Mouse (Mus musculus): ENCODE data around the gene Olfr1046. TPM values are rescaled to one million over a fixed set of nuclear protein-coding genes. Genes with fewer than 3 reads are reported as not detected.
"Not testable (repeated sequence)": the region's sequence is repeated elsewhere in the genome, so short reads cannot be mapped to it uniquely, and the experiment has no call there.

The Olfr1046 gene
- not detected for total RNA-seq (2021)
- long read RNA-seq, experiment 1, result 0 reads
- long read RNA-seq, experiment 2, result 0 reads

GRCm38 (mm10) chr2:86219214-86219613 lies at the start of gene Olfr1046:
Olfr1046 (minus strand) TSS chr2:86219314.
- intact Hi-C loops (cut with DNase I), result no loop called here
- no peak for DNase-seq (ENCODE audit: low spot score in 2 of 2)

GRCm38 (mm10) chr2:86258228-86258627 lies 39.1 kb upstream of the Olfr1046 start, which contains the start of gene Olfr1049:
Olfr1049 (minus strand) TSS chr2:86258328.
- not testable (repeated sequence) for DNase-seq (ENCODE audit: low spot score in 2 of 2)

DNA sequence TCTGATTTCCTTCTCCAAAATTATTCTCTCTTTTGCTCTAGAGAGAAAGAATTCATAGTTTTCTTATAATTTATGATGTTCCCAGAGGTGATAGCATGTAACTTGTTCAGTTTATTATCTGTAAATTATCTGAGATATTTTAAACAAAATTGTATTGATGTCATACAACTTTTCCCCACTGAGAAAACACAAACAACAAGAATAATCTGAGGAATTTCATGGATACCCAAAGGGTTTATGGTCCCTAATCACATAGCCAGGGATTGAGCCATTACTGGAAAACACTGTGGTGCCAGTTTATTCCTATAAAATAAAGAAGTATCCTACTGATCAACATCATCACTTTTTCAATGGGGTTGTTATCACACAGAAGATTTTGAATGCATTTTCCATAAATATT lies 21.1 kb upstream of the Olfr1046 start, which contains the start of gene Olfr1048:
Olfr1048 (minus strand) TSS at position 101 of the 400 bp plus-strand sequence.
- intact Hi-C loops (cut with DNase I), result no loop called here
- DNase-seq (ENCODE audit: low spot score in 2 of 2), result no peak

More at GRCm38 (mm10) chr2:86258228-86258627, 39.1 kb upstream of the Olfr1046 start, which contains the start of gene Olfr1049:
- intact Hi-C loops (cut with DNase I), result not testable (repeated sequence)

DNA sequence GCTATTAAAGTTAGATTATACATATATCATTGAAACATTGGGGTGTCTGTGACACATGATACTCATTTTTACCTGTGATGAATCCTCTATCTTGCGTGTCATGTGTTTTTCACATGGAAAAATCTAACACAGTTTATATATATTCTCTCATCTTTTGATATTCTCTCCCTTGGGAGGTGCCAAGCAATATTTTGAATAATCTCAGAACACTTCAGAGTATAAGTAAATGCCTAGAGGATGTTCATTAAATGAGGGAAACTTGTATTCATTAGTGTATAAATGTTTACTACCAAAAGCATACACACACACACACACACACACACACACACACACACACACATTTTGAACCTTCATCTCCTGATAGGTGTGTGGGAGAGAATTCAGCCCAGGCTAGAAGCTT lies 12.2 kb upstream of the Olfr1046 start, which contains the start of gene Olfr1047:
Olfr1047 (minus strand) TSS at position 101 of the 400 bp plus-strand sequence.
- intact Hi-C loops (cut with DNase I), result no loop called here
- no peak for DNase-seq (ENCODE audit: low spot score in 2 of 2)

- intact Hi-C loops (cut with DNase I), result no loop called here
- DNase-seq (ENCODE audit: low spot score in 2 of 2), result no peak
Observed at GRCm38 (mm10) chr2:86202909-86203308, 16.2 kb downstream of the Olfr1046 start, which contains the start of gene Olfr1045. Olfr1045 (minus strand) TSS chr2:86203009.

DNA sequence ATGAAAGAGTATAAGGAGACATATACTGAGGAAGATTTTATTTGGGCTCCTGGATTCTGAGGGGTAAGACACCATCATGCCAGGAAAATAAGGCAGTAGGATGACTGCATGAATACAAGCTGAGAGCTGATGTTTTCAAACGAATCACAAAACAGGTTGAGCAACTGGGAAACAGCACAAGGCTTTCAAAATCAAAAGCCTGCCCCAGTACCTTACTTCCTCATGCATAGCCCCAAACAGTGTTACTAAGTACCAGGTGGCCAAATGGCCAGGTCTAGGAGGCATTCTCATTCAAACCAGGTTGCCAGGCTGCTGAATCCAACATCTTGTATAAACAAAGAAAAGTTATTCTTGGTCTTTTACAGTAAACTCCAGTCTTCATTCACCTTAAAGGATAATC lies 23.3 kb downstream of the Olfr1046 start:
- intact Hi-C loops (cut with DNase I), result no loop called here
- DNase-seq (ENCODE audit: low spot score in 2 of 2), result no peak

GRCm38 (mm10) chr2:86185583-86185982 lies 33.5 kb downstream of the Olfr1046 start, which contains the start of gene Olfr52:
Olfr52 (minus strand) TSS chr2:86185683.
- DNase-seq (ENCODE audit: low spot score in 2 of 2), result no peak
- intact Hi-C loops (cut with DNase I), result no loop called here

DNA sequence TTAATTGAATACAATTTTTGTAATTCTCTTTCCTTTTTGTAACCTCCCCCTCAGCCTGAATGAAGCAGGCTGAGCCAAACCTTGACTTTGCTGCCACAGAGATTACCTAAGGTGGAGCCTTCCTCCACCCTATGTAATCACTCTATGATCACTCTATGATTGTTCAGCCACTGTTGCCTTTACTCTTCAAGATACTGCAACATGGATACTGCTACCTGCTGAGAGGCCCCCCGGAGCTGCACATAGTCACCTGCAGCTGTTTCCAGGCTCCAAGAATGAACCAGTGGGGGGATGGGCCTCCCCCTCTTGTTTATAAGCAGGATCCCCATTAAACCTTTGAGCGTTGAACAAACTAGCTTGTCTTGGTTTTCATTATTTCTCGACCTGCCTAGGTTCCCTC lies 39.2 kb downstream of the Olfr1046 start:
- intact Hi-C loops (cut with DNase I), result no loop called here

DNA sequence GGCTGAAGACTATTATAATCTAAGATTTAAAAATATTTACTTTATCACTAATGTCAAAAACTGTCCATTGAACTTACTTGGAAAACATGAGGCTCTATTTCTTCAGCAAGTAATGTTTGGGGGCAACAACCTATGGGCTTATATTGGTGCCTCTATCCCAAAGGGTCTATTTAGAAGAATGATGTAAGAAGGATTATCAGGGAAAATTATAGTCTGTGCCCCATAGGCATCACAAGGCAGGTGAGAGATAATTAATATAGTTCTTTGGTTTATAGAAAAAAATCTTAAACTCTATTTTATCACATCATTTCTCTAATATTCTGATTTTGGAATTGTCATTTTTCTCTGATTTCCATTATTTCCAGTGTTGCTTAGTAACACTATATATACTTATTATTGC lies 41.4 kb downstream of the Olfr1046 start, which contains the start of gene Olfr1044:
Olfr1044 (minus strand) TSS at position 101 of the 400 bp plus-strand sequence.
- intact Hi-C loops (cut with DNase I), result no loop called here
- DNase-seq (ENCODE audit: low spot score in 2 of 2), result no peak

More for the DNA sequence above, 39.2 kb downstream of the Olfr1046 start:
- no peak for DNase-seq (ENCODE audit: low spot score in 2 of 2)

- DNase-seq (ENCODE audit: low spot score in 2 of 2); intact Hi-C loops (cut with DNase I): not testable (repeated sequence)
Observed at GRCm38 (mm10) chr2:86175422-86175821, 43.7 kb downstream of the Olfr1046 start.

- DNase-seq (ENCODE audit: low spot score in 2 of 2), result no peak
- intact Hi-C loops (cut with DNase I), result no loop called here
Observed at GRCm38 (mm10) chr2:86167422-86167821, 51.7 kb downstream of the Olfr1046 start, which contains the start of gene Olfr1043. Olfr1043 (minus strand) TSS chr2:86167522.

Other genes starting within 250 kb of the Olfr1046 start
- gene Olfr1029, start 245.4 kb downstream of the Olfr1046 start, total RNA-seq (2021), result not detected
- not detected for gene Olfr1030, start 240.0 kb downstream of the Olfr1046 start, total RNA-seq (2021)
- not detected for gene Olfr1031, start 229.0 kb downstream of the Olfr1046 start, total RNA-seq (2021)
- gene Olfr1032, start 213.8 kb downstream of the Olfr1046 start, total RNA-seq (2021), result not detected
- not detected for gene Olfr1033, start 198.7 kb downstream of the Olfr1046 start, total RNA-seq (2021)
- not detected for gene Olfr1034, start 173.5 kb downstream of the Olfr1046 start, total RNA-seq (2021)
- gene Olfr1036, start 145.3 kb downstream of the Olfr1046 start, total RNA-seq (2021), result not detected
- gene Olfr1037, start 131.9 kb downstream of the Olfr1046 start, total RNA-seq (2021), result not detected
- gene Olfr1039, start 83.4 kb downstream of the Olfr1046 start, total RNA-seq (2021), result not detected
- gene Olfr1040, start 72.6 kb downstream of the Olfr1046 start, total RNA-seq (2021), result not detected
- not detected for gene Olfr1042, start 57.5 kb downstream of the Olfr1046 start, total RNA-seq (2021)
- not detected for gene Olfr1043, start 51.8 kb downstream of the Olfr1046 start, total RNA-seq (2021)
- gene Olfr1044, start 41.5 kb downstream of the Olfr1046 start, total RNA-seq (2021), result not detected
- not detected for gene Olfr52, start 33.6 kb downstream of the Olfr1046 start, total RNA-seq (2021)
- gene Olfr1045, start 16.3 kb downstream of the Olfr1046 start, total RNA-seq (2021), result not detected
- not detected for gene Olfr1047, start 12.1 kb upstream of the Olfr1046 start, total RNA-seq (2021)
- not detected for gene Olfr1048, start 21.0 kb upstream of the Olfr1046 start, total RNA-seq (2021)
- not detected for gene Olfr1049, start 39.0 kb upstream of the Olfr1046 start, total RNA-seq (2021)
- gene Olfr1051, start 59.8 kb upstream of the Olfr1046 start, total RNA-seq (2021), result not detected
- not detected for gene Olfr1052, start 73.1 kb upstream of the Olfr1046 start, total RNA-seq (2021)
- not detected for gene Olfr1053, start 96.0 kb upstream of the Olfr1046 start, total RNA-seq (2021)
- gene Olfr1054, start 116.1 kb upstream of the Olfr1046 start, total RNA-seq (2021), result not detected
- gene Olfr1055, start 131.0 kb upstream of the Olfr1046 start, total RNA-seq (2021), result not detected
- not detected for gene Olfr1056, start 143.2 kb upstream of the Olfr1046 start, total RNA-seq (2021)
- not detected for gene Olfr1057, start 159.1 kb upstream of the Olfr1046 start, total RNA-seq (2021)
- not detected for gene Olfr1058, start 169.2 kb upstream of the Olfr1046 start, total RNA-seq (2021)
- gene Olfr1061, start 194.7 kb upstream of the Olfr1046 start, total RNA-seq (2021), result not detected
- gene Olfr1062, start 207.4 kb upstream of the Olfr1046 start, total RNA-seq (2021), result not detected
- not detected for gene Olfr1065, start 231.3 kb upstream of the Olfr1046 start, total RNA-seq (2021)
- gene Olfr1066, start 237.0 kb upstream of the Olfr1046 start, total RNA-seq (2021), result not detected